Mouse (Mus musculus) hindbrain, embryonic 15.5 days (tissue): ENCODE data around the gene Inpp5a. TPM values are rescaled to one million over a fixed set of nuclear protein-coding genes. Genes with fewer than 3 reads are reported as not detected.

Experiments used
- ATAC-seq: fragments of 200-750 bp; cut with Nextera tagmentation; 2 replicates; pipeline ENCODE4 v1.8.0; 2017; ENCODE audit warnings: low read depth, moderate number of reproducible peaks, moderate TSS enrichment; ENCODE audit not compliant: low FRiP score
- H3K27ac ChIP-seq: fragments of 300-500 bp; sonication (generic); replicated peaks from 2 replicates; pipeline ENCODE4 v1.5.1; 2015; ENCODE audit warnings: mild to moderate bottlenecking, inconsistent platforms
- H3K27me3 ChIP-seq: fragments of 300-500 bp; sonication (generic); 2 replicates; pipeline ENCODE4 v1.6.1; 2015; ENCODE audit warnings: control low read depth, inconsistent platforms
- H3K36me3 ChIP-seq: fragments of 300-500 bp; sonication (generic); 2 replicates; pipeline ENCODE4 v1.6.1; 2015; ENCODE audit warnings: control low read depth, inconsistent platforms
- H3K4me1 ChIP-seq: fragments of 300-500 bp; sonication (generic); replicated peaks from 2 replicates; pipeline ENCODE4 v1.6.1; 2015; ENCODE audit warnings: control low read depth, inconsistent platforms
- H3K4me2 ChIP-seq: fragments of 300-500 bp; sonication (generic); 2 replicates; pipeline ENCODE4 v1.6.1; 2015; ENCODE audit warnings: moderate library complexity, mild to moderate bottlenecking, inconsistent platforms
- H3K4me3 ChIP-seq: fragments of 300-500 bp; sonication (generic); 2 replicates; pipeline ENCODE4 v1.5.1; 2015; ENCODE audit warnings: mild to moderate bottlenecking, inconsistent platforms
- H3K9ac ChIP-seq: fragments of 300-500 bp; sonication (generic); 2 replicates; pipeline ENCODE4 v1.6.1; 2015; ENCODE audit warnings: inconsistent platforms
- H3K9me3 ChIP-seq: fragments of 300-500 bp; sonication (generic); 2 replicates; pipeline ENCODE4 v1.6.1; 2016; ENCODE audit warnings: control low read depth, inconsistent platforms
- WGBS: fragments of 180-500 bp; shearing (Covaris S2); methylation state at CpG from one replicate; pipeline ENCODE4 v1.1.7; 2015; 5-methylcytosine and 5-hydroxymethylcytosine counted together
- polyA plus RNA-seq: library from polyadenylated mRNA; unstranded; fragments of >200 nt; fragmentation: Nextera tagmentation; extraction: Ambion mirVana; gene quantifications from 2 replicates; pipeline ENCODE4 v1.2.1, GENCODE M21; 2015

Inpp5a gene
- polyA plus RNA-seq, 1 experiment from 2014 or later, result 24.6 TPM

GRCm38 (mm10) chr7:139584221-139585175, 195.6 kb downstream of the Inpp5a start:
- peaks cover 27% of the 10 kb centered on the region for H3K4me1 ChIP-seq
- 1% methylated on average over 53 of the region's 53 CpGs for WGBS
- H3K27ac ChIP-seq, result no peak overlapping the region
- no peak overlapping the region for H3K9ac ChIP-seq
- no peaks in the 10 kb centered on the region for H3K9me3 ChIP-seq
- H3K4me3 ChIP-seq, result peak overlapping the region; percentile 15; the same call in 1 of the 2 replicates
- no peak for ATAC-seq
- H3K4me2 ChIP-seq, result peak overlapping the region; percentile 13; the same call in 1 of the 2 replicates
- no peaks in the 10 kb centered on the region for H3K36me3 ChIP-seq
- H3K27me3 ChIP-seq, result peaks cover 88% of the 10 kb centered on the region

- Histone ChIP-seq H3K27me3 (peaks cover 88% of the 10 kb centered on the region), H3K4me2 (no peak overlapping the region), H3K9me3 (no peaks in the 10 kb centered on the region), H3K4me1 (peaks cover 27% of the 10 kb centered on the region), H3K36me3 (no peaks in the 10 kb centered on the region), H3K9ac (no peak overlapping the region), H3K4me3 (no peak overlapping the region), H3K27ac (no peak overlapping the region)
- no peak for ATAC-seq
- WGBS, result 4% methylated on average over 29 of the region's 29 CpGs
These were observed 196.4 kb downstream of the Inpp5a start for GRCm38 (mm10) chr7:139585183-139585821.

- peak; percentile 41; the same call in 1 of the 2 replicates for ATAC-seq
- no peak overlapping the region for H3K9ac ChIP-seq
- peaks cover 75% of the 10 kb centered on the region for H3K27me3 ChIP-seq
- WGBS, result 21% methylated on average over 7 of the region's 7 CpGs
- H3K4me3 ChIP-seq, result no peak overlapping the region
- no peak overlapping the region for H3K27ac ChIP-seq
- 0 out of 2 replicates have a peak, but pooled peaks cover 4% of the 10 kb centered on the region for H3K4me1 ChIP-seq
- H3K9me3 ChIP-seq, result no peaks in the 10 kb centered on the region
- no peak overlapping the region for H3K4me2 ChIP-seq
- no peaks in the 10 kb centered on the region for H3K36me3 ChIP-seq
These were observed 199.0 kb downstream of the Inpp5a start for GRCm38 (mm10) chr7:139587919-139588318.

- H3K4me2 ChIP-seq, result no peak overlapping the region
- H3K9me3 ChIP-seq, result no peaks in the 10 kb centered on the region
- no peaks in the 10 kb centered on the region for H3K36me3 ChIP-seq
- H3K27ac ChIP-seq, result no peak overlapping the region
- H3K4me3 ChIP-seq, result no peak overlapping the region
- no peak for ATAC-seq
- H3K27me3 ChIP-seq, result peaks cover 58% of the 10 kb centered on the region
- H3K4me1 ChIP-seq, result no peaks in the 10 kb centered on the region
- WGBS, result 32% methylated on average over 3 of the region's 3 CpGs
- no peak overlapping the region for H3K9ac ChIP-seq
These were observed 201.4 kb downstream of the Inpp5a start for GRCm38 (mm10) chr7:139590302-139590701.

- Histone ChIP-seq H3K9me3 (no peaks in the 10 kb centered on the region), H3K27me3 (peaks cover 48% of the 10 kb centered on the region), H3K4me3 (no peak overlapping the region), H3K4me1 (0 out of 2 replicates have a peak, but pooled peaks cover 4% of the 10 kb centered on the region), H3K9ac (no peak overlapping the region), H3K27ac (no peak overlapping the region), H3K36me3 (no peaks in the 10 kb centered on the region), H3K4me2 (no peak overlapping the region)
- WGBS, result 84% methylated on average over 5 of the region's 5 CpGs
- no peak for ATAC-seq
These were observed 202.4 kb downstream of the Inpp5a start for GRCm38 (mm10) chr7:139591311-139591710.

GRCm38 (mm10) chr7:139595311-139595710, 206.4 kb downstream of the Inpp5a start:
- H3K9ac ChIP-seq, result no peak overlapping the region
- WGBS, result 50% methylated on average over 6 of the region's 6 CpGs
- no peak overlapping the region for H3K4me2 ChIP-seq
- no peaks in the 10 kb centered on the region for H3K36me3 ChIP-seq
- no peaks in the 10 kb centered on the region for H3K9me3 ChIP-seq
- H3K27ac ChIP-seq, result no peak overlapping the region
- ATAC-seq, result peak; percentile 56; the same call in 1 of the 2 replicates
- no peak overlapping the region for H3K4me3 ChIP-seq
- 0 out of 2 replicates have a peak, but pooled peaks cover 4% of the 10 kb centered on the region for H3K4me1 ChIP-seq
- peaks cover 15% of the 10 kb centered on the region for H3K27me3 ChIP-seq

GRCm38 (mm10) chr7:139595862-139596261, 207.0 kb downstream of the Inpp5a start:
- Histone ChIP-seq H3K4me2 (no peak overlapping the region), H3K9me3 (no peaks in the 10 kb centered on the region), H3K4me3 (no peak overlapping the region), H3K4me1 (0 out of 2 replicates have a peak, but pooled peaks cover 4% of the 10 kb centered on the region), H3K36me3 (no peaks in the 10 kb centered on the region), H3K27ac (peak overlapping the region; percentile 39; the same call in 1 of the 2 replicates), H3K27me3 (peaks cover 14% of the 10 kb centered on the region; the same call in 1 of the 2 replicates), H3K9ac (no peak overlapping the region)
- 66% methylated on average over 6 of the region's 6 CpGs for WGBS
- ATAC-seq, result no peak

GRCm38 (mm10) chr7:139610328-139610727, 221.4 kb downstream of the Inpp5a start:
- WGBS, result 97% methylated on average over 2 of the region's 2 CpGs

GRCm38 (mm10) chr7:139615767-139616766, 227.2 kb downstream of the Inpp5a start:
- peak; percentile 90 for ATAC-seq
- no peak overlapping the region for H3K4me2 ChIP-seq
- H3K27me3 ChIP-seq, result peaks cover 10% of the 10 kb centered on the region
- H3K4me3 ChIP-seq, result no peak overlapping the region
- peaks cover 13% of the 10 kb centered on the region for H3K4me1 ChIP-seq
- H3K9ac ChIP-seq, result no peak overlapping the region
- H3K36me3 ChIP-seq, result no peaks in the 10 kb centered on the region
- no peaks in the 10 kb centered on the region for H3K9me3 ChIP-seq
- no peak overlapping the region for H3K27ac ChIP-seq
- 42% methylated on average over 12 of the region's 12 CpGs for WGBS

More at GRCm38 (mm10) chr7:139610328-139610727, 221.4 kb downstream of the Inpp5a start:
- Histone ChIP-seq H3K9me3 (no peaks in the 10 kb centered on the region), H3K36me3 (no peaks in the 10 kb centered on the region), H3K27me3 (peaks cover 10% of the 10 kb centered on the region), H3K4me1 (0 out of 2 replicates have a peak, but pooled peaks cover under 1% of the 10 kb centered on the region), H3K4me3 (no peak overlapping the region), H3K9ac (no peak overlapping the region), H3K27ac (no peak overlapping the region), H3K4me2 (no peak overlapping the region)
- no peak for ATAC-seq

- Histone ChIP-seq H3K27me3 (peaks cover 6% of the 10 kb centered on the region), H3K36me3 (no peaks in the 10 kb centered on the region), H3K4me3 (no peak overlapping the region), H3K4me2 (no peak overlapping the region), H3K9ac (no peak overlapping the region), H3K4me1 (no peaks in the 10 kb centered on the region), H3K9me3 (no peaks in the 10 kb centered on the region), H3K27ac (no peak overlapping the region)
- WGBS, result 90% methylated on average over 13 of the region's 13 CpGs
- ATAC-seq, result no peak
These were observed 233.7 kb downstream of the Inpp5a start for GRCm38 (mm10) chr7:139622568-139622967.

GRCm38 (mm10) chr7:139625156-139625555, 236.2 kb downstream of the Inpp5a start:
- Histone ChIP-seq H3K9me3 (no peaks in the 10 kb centered on the region), H3K27me3 (0 out of 2 replicates have a peak, but pooled peaks cover 3% of the 10 kb centered on the region), H3K36me3 (no peaks in the 10 kb centered on the region), H3K4me2 (no peak overlapping the region), H3K4me1 (no peaks in the 10 kb centered on the region), H3K4me3 (no peak overlapping the region), H3K9ac (no peak overlapping the region), H3K27ac (no peak overlapping the region)
- WGBS, result 81% methylated on average over 9 of the region's 9 CpGs
- no peak for ATAC-seq
